Mouse (Mus musculus) thymus, adult 18-20 months (tissue): ENCODE measurements around the gene Rasgef1b.

ENCODE experiments used
- DNase-seq, 2 experiments: peaks; one replicate each; pipeline ENCODE4 v3.0.0; 2022; ENCODE audit warnings: mixed read lengths in 2 of 2

Rasgef1b gene

DNA sequence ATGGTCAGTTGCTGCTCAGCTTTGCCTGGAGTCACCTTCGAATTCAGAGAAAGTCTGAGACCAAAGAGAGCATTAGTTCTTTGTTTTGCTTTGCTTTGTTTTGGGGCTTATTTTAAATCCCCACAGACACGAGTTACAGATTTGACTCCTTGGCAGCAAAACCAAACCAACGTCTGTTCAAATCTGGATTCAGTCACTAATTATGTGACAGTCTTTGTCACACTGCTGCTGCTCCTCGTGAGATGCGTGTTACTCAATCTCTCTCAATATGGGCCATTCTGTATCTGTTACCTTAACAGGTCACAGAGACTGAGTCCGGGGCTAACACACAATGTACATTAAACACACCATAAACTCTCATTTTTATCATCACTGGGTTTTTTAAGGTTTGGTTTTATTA, 288.8 kb downstream of the Rasgef1b start:
- no peak for DNase-seq

DNA sequence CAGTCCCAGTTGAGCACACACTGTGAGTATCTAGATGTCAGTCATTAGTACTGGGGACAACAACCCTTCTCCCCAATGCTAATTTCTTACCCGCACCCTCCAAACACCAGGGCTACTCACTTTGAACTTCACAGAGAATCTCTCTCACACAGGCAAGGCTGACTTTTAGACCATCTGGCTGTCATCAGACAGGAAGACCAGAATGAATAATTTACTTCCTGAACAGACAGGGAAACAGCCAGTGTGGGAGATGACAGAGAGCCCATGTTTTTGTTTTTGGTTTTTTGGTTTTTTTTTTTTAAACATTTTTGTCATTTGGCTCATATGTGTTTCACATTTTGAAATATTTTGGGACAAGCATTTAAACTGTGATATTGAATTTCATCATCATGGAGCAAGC, 290.3 kb downstream of the Rasgef1b start:
- no peak for DNase-seq

DNA sequence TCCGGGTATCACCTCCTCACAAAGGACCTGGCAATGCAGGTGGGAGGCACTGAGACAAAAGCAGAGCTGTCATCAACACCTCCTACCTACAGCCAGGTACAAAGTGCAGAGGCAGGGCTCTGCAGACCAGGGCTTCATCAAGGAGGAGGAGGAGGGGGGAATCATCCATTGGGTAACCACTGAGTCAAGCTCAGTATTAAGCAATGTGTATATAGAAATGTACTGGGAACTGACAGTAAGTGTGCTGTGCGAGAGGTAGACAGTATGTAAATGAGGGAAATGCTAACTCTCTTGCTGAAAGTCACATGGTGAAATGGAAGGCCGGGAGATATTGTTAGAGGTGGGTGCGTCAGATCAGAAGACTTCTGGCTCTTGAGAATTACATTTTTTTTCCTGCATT, 294.6 kb downstream of the Rasgef1b start:
- no peak for DNase-seq

DNA sequence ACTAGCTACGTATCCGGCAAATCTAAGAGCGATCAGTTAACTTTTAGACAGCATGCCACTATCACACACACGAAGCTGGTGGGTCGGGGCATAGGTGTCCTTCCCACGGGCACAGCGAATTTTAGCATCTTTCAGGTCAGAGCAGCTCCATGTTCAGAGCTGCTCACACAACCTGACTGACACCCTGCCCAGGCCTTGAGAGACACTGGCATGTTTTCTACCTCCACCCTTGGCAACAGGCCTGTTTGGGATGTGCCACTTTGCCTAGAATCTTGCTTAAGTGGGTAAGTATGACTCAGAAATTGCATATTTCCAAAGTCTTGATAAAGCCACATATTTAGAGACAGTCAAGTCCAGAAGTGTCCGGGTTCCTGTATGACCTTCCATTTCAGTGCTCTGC, 296.4 kb downstream of the Rasgef1b start:
- DNase-seq = no peak

- DNase-seq = no peak
Measured at GRCm38 (mm10) chr5:99429273-99429672, 299.6 kb downstream of the Rasgef1b start.

DNA sequence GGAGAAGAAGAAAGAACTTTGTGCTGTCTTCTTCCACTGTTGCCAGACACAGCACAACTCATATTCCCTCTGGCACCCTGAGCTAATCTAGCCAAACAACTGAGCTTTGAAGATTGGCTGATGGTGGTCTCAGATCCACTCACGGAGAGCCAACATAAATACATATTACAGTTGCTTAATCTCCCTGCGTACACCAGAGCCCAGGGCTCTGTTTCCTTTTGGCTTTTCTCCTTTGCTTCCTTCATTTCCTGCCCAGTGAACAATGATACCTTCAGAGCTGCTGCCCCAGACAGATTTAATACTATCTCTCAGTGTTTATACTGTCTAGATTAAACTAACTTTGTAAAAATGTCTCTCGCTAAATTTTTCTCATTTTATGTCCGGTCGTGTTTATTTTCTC, 300.2 kb downstream of the Rasgef1b start:
- no peak for DNase-seq

DNA sequence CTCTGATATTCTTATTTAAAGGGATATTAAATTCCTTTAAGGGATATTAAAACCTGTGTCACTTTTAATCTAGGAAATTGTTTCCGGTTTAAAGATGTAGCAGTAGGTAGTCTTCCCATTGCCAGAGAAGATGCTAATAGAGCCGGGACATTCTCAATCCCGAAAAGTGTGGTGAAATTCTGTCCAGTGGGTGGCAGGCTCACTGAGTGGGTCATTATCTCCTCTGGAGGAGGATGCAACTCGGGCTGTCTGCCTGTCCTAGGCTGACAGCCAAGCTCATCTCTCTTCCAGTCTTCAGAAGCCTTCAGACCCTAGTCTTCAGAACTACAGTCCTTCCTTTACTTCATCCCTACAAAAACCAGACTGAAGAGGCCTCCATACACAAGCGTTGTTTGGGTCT, 305.6 kb downstream of the Rasgef1b start:
- no peak for DNase-seq

- no peak for DNase-seq
Measured at GRCm38 (mm10) chr5:99422856-99423255, 306.0 kb downstream of the Rasgef1b start.

DNA sequence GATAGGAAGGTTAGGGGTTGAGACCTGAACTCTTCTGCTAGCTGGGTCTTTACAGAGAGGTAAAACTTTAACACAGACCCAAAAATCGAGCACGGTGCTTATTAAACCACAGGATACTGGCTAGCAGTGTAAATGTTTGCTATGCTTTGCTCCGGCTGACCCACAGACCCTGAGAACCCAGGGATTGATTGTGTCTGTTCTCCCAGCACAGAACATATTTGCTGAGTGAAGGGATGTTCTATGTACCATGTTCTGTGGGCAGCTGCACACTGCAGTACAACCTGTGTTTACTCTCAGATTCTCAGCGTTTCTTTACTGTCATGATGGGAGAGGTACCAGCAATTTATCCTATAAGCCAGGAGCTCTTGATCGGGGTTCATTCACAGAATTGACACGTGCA, 306.8 kb downstream of the Rasgef1b start:
- no peak for DNase-seq

- DNase-seq = no peak
Measured at GRCm38 (mm10) chr5:99419872-99420271, 309.0 kb downstream of the Rasgef1b start.

DNA sequence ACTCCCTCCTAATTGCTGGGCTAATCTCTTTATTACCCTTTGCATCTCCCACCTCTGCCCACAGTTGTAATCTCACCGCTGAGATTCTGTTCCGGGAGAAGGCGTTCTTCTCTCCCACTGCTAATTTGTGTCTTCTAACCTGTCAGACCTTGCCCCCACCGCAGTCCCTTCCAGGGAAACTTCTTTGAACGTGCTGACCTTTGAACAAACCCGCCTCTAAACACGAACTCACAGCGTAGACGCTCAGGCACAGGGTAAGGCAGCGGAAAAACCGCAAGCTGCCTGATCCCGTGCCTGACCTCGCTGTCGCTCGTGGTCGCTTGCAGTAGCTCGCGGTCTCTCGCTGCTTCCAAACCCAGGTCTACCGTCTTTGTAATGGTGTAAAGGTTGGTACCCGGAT, 312.0 kb downstream of the Rasgef1b start:
- no peak for DNase-seq

DNA sequence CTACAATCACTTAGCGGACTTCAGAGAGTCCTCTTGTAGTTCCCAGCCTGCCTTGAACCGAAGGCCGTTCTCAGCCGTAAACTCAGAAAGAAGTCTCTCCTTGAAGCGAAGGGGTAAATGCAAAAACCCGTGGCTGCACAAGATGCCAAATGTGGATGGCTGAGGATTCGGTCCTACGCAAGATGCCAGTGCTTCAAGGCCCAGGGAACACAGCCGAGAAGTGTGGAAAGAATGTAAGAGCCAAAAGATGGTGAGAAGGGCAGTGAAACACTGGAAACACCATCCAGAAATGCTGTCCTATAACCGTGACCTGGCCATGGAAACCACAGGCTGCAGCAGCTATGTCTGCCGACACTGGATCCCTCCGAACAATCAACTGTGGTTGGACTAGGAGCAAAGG, 313.2 kb downstream of the Rasgef1b start:
- no peak for DNase-seq

DNA sequence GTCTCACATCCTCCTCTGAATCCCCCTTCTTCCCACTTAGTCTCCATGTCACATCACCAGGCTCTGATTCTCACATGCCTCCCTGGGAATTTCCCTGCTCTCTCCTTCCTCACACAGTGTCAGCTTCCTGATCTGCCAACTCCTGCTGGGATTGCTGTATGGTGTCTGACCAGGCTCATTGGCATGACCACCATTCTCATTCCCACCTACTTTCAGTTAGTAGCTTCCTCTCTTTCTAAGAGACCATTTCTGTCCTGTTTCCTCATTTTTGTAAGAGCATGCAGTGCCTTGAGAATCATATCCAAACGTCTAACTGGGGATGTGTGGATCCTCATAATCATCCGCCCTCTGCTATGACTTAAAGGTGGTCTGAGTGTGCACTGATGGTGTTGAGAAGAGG, 313.8 kb downstream of the Rasgef1b start:
- DNase-seq = no peak

- no peak for DNase-seq
Measured at GRCm38 (mm10) chr5:99414293-99414692, 314.6 kb downstream of the Rasgef1b start.

GRCm38 (mm10) chr5:99413851-99414250, 315.0 kb downstream of the Rasgef1b start:
- DNase-seq = no peak

- no peak for DNase-seq
Measured at GRCm38 (mm10) chr5:99413391-99413790, 315.5 kb downstream of the Rasgef1b start.

- DNase-seq = no peak
Measured at GRCm38 (mm10) chr5:99404403-99405170, 324.3 kb downstream of the Rasgef1b start.

DNA sequence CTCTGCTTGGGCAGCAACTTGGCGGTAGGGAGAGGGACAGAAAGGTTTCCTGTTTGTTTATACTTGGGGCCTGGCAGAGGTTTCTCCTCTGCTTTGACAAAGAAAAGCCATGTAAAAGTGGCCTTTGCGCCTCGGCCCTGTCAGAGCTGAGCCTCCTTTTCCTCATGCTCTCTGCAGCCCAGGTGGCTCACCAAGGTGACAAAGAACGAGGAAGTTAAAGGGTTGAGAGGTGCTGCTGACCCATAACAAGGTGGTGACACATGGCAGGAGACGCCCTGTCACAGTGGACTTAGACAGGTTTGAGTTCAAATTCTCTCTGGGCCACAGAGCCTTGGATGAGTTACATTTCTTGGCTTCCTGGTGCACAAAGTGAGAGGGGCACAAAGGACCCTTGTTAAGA, 325.5 kb downstream of the Rasgef1b start:
- DNase-seq = no peak

GRCm38 (mm10) chr5:99402784-99403183, 326.1 kb downstream of the Rasgef1b start:
- no peak for DNase-seq

GRCm38 (mm10) chr5:99402297-99402696, 326.6 kb downstream of the Rasgef1b start:
- no peak for DNase-seq

DNA sequence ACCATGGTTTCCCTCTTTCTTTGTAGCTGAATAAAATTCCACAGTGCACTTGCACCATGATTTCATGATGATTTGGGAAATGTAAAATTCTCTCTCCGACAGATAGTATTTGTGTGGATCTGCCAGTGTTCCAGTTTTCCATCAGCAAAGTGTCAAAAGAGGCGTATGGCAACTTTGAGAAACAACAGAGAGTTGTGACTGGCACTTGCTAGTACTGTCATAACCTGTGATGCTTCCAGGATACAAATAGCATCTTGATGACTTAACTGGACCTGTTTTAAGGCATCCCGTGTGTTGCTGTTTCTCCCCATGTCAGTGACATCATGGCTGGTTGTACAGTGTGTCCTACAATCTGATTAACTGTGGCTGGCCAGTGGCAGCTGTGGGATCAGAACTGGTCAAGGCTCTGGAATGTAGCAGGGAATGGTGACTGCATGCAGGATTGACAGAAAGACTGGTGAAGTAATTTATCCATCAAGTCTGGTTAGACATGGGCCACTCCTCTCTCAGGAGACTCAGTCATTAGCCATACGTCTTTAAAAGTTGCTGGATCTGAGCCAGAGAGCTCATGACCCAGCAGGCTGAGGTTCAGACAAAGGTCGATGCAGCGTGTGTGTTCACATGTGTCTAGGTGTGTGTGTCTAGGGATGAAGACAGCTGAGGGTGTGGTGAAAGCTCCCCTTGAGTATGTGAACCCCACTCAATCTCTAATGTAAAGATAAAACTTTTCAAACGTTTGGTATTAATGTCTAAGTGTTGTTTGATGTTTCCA, 328.8 kb downstream of the Rasgef1b start:
- no peak for DNase-seq

DNA sequence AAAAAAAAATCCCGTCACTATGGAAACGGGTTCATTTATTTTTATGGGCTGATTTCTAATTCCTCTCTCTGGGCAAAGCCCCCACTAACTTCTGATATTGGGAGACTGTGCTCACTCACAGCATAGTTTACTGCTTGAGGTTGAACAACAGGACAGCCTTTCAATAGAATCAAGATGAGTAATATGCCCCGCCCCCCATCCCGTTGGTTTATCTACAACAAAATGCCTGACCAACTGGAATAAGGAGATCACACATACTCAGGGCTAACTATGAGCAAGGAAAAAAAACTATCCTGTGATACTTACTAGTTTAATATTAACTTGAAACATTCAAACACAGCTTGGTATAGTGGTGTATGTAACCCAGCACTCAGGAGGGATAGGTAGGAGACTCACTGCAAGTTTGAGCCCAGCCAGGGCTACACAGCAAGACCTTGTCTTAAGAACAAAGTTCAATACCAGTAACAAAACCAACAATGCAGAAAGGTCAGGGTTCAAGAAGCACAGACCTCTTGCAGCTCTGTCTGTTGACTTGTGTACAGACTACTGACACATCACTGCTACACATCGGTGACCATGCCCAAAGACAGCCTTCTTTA, 330.3 kb downstream of the Rasgef1b start:
- DNase-seq = no peak

GRCm38 (mm10) chr5:99394578-99394977, 334.3 kb downstream of the Rasgef1b start:
- no peak for DNase-seq

DNA sequence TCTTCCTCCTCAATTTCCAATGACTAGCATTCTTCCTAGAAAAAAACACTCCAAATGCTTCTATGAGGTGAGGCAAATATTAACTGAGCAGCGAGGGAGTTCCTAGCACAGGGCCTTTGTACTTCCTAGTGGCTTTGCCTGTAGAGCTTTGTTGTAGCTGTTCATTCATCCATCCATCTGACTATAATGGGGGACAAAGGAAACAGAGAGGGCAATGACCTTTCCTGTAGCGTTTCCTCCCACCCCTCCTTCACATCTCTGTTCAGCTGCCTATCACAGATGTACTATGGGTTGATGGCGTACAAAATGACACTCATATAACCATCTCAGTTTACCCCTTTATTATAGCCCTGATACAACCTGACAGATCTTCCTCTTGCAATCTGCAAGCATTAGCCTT, 337.3 kb downstream of the Rasgef1b start:
- DNase-seq = no peak
